Mouse (Mus musculus) CH12.LX (cell line): ENCODE measurements around the gene Tfap2a. TPM values are rescaled to one million over a fixed set of nuclear protein-coding genes. Genes with fewer than 3 reads are reported as not detected.

ENCODE experiments used
- DNase-seq: peaks from one replicate; pipeline ENCODE4 v3.0.0-alpha.2; 2013; ENCODE audit errors: extremely low read depth
- H3K27ac ChIP-seq: 2 replicates; pipeline ENCODE4 v1.5.1; 2012; ENCODE audit warnings: low read depth, mild to moderate bottlenecking, control low read depth, moderate library complexity; ENCODE audit not compliant: insufficient read depth
- H3K27me3 ChIP-seq: replicated peaks from 2 replicates; pipeline ENCODE3; 2012; ENCODE audit warnings: inconsistent platforms
- H3K36me3 ChIP-seq, 2 experiments: replicated peaks in 1 of 2; 2 replicates each; pipeline versions ENCODE3 to v1.6.1; 2012; ENCODE audit warnings: inconsistent platforms in 1 of 2, low read length in 1 of 2, mild to moderate bottlenecking in 1 of 2, mixed read lengths in 1 of 2, moderate library complexity in 1 of 2; ENCODE audit not compliant: control insufficient read depth in 1 of 2, insufficient read depth in 1 of 2
- H3K4me1 ChIP-seq, 2 experiments: 2 replicates each; pipeline ENCODE4 v1.6.1; 2012; ENCODE audit warnings: inconsistent platforms in 1 of 2, moderate library complexity in 1 of 2; ENCODE audit not compliant: insufficient read depth in 2 of 2, control insufficient read depth in 1 of 2
- H3K4me2 ChIP-seq: 2 replicates; pipeline ENCODE4 v1.6.1; 2012; ENCODE audit warnings: low read depth, mild to moderate bottlenecking, control low read depth; ENCODE audit not compliant: poor library complexity, insufficient read depth, severe bottlenecking
- H3K4me3 ChIP-seq, 3 experiments: fragments of 150-350 bp in 1 of 3; sonication (generic) in 1 of 3; replicated peaks in 1 of 3; 2 replicates each; pipeline versions ENCODE3 to v1.5.1; 2011 to 2012; ENCODE audit warnings: low read depth in 2 of 3, low read length in 2 of 3, mild to moderate bottlenecking in 2 of 3, moderate library complexity in 2 of 3, control low read depth in 1 of 3, improper control_type of control experiment in 1 of 3, inconsistent platforms in 1 of 3, mixed read lengths in 1 of 3; ENCODE audit not compliant: poor library complexity in 1 of 3
- H3K79me2 ChIP-seq: replicated peaks from 2 replicates; pipeline ENCODE4 v1.6.1; 2012; ENCODE audit warnings: mild to moderate bottlenecking, moderate library complexity; ENCODE audit not compliant: control insufficient read depth, poor library complexity, insufficient read depth, severe bottlenecking; ENCODE audit errors: extremely low read depth
- H3K9ac ChIP-seq: 2 replicates; pipeline ENCODE4 v1.6.1; 2012; ENCODE audit warnings: low read depth, mild to moderate bottlenecking, control low read depth, moderate library complexity; ENCODE audit not compliant: insufficient read depth
- H3K9me3 ChIP-seq: replicated peaks from 2 replicates; pipeline ENCODE3; 2012; ENCODE audit warnings: low read length, inconsistent platforms, mixed read lengths
- CHD2 ChIP-seq: IDR thresholded peaks from 2 replicates; pipeline ENCODE4 v1.6.1; 2011; ENCODE audit warnings: low read length, improper control_type of control experiment
- E2F4 ChIP-seq: IDR thresholded peaks from 2 replicates; pipeline ENCODE4 v1.6.1; 2011; ENCODE audit warnings: low read depth, low read length, improper control_type of control experiment; ENCODE audit not compliant: insufficient replicate concordance
- ELF1 ChIP-seq: IDR thresholded peaks from 2 replicates; pipeline ENCODE4 v1.6.1; 2014; ENCODE audit warnings: low read depth, mild to moderate bottlenecking, inconsistent platforms, low read length, improper control_type of control experiment
- EP300 ChIP-seq: IDR thresholded peaks from 2 replicates; pipeline ENCODE4 v1.6.1; 2011; ENCODE audit warnings: low read length, improper control_type of control experiment
- HCFC1 ChIP-seq: IDR thresholded peaks from 2 replicates; pipeline ENCODE4 v1.6.1; 2012; ENCODE audit warnings: low read depth, mild to moderate bottlenecking, inconsistent platforms, low read length, improper control_type of control experiment
- JUND ChIP-seq: conservative IDR thresholded peaks from 2 replicates; pipeline ENCODE4 v1.6.1; 2011; ENCODE audit warnings: low read depth, low read length, improper control_type of control experiment
- MAZ ChIP-seq: IDR thresholded peaks from 2 replicates; pipeline ENCODE4 v1.6.1; 2012; ENCODE audit warnings: low read depth, mild to moderate bottlenecking, inconsistent platforms, low read length, improper control_type of control experiment, moderate library complexity
- MEF2A ChIP-seq: IDR thresholded peaks from 2 replicates; pipeline ENCODE4 v1.6.1; 2014; ENCODE audit warnings: low read depth, mild to moderate bottlenecking, inconsistent platforms, low read length, improper control_type of control experiment, borderline replicate concordance
- PAX5 ChIP-seq: IDR thresholded peaks from 2 replicates; pipeline ENCODE4 v1.6.1; 2012; ENCODE audit warnings: low read length, inconsistent platforms, mixed read lengths
- POLR2A ChIP-seq: IDR thresholded peaks from 2 replicates; pipeline ENCODE4 v1.6.1; 2011; ENCODE audit warnings: low read depth, mild to moderate bottlenecking, improper control_type of control experiment, low read length
- POLR2AphosphoS2 ChIP-seq: IDR thresholded peaks from 2 replicates; pipeline ENCODE4 v1.6.1; 2011; ENCODE audit warnings: low read depth, low read length, improper control_type of control experiment
- RAD21 ChIP-seq: IDR thresholded peaks from 2 replicates; pipeline ENCODE4 v1.6.1; 2011; ENCODE audit warnings: low read depth, mild to moderate bottlenecking, low read length, improper control_type of control experiment, moderate library complexity
- RCOR1 ChIP-seq: conservative IDR thresholded peaks from 2 replicates; pipeline ENCODE4 v1.6.1; 2012; ENCODE audit warnings: low read depth, mild to moderate bottlenecking, inconsistent platforms, low read length, improper control_type of control experiment
- SIN3A ChIP-seq: IDR thresholded peaks from 2 replicates; pipeline ENCODE4 v1.6.1; 2012; ENCODE audit warnings: low read length, improper control_type of control experiment, inconsistent platforms
- TCF12 ChIP-seq: IDR thresholded peaks from 2 replicates; pipeline ENCODE4 v1.6.1; 2014; ENCODE audit warnings: low read depth, mild to moderate bottlenecking, inconsistent platforms, low read length, improper control_type of control experiment
- UBTF ChIP-seq: IDR thresholded peaks from 2 replicates; pipeline ENCODE4 v1.6.1; 2012; ENCODE audit warnings: low read depth, mild to moderate bottlenecking, inconsistent platforms, low read length, improper control_type of control experiment, moderate library complexity
- USF1 ChIP-seq: IDR thresholded peaks from 2 replicates; pipeline ENCODE4 v1.6.1; 2014; ENCODE audit warnings: low read depth, mild to moderate bottlenecking, inconsistent platforms, low read length, improper control_type of control experiment
- ZC3H11A ChIP-seq: IDR thresholded peaks from 2 replicates; pipeline ENCODE4 v1.6.1; 2012; ENCODE audit warnings: low read depth, mild to moderate bottlenecking, inconsistent platforms, low read length, improper control_type of control experiment
- ZKSCAN1 ChIP-seq: IDR thresholded peaks from 2 replicates; pipeline ENCODE4 v1.6.1; 2012; ENCODE audit warnings: low read depth, inconsistent platforms, low read length, improper control_type of control experiment, borderline replicate concordance
- dilution Hi-C: fragments of 300-500 bp; cut with MboI; formaldehyde crosslinking; loops from 2 replicates; pipeline ENCODE4 v1.14.3; 2020; ENCODE audit warnings: low sequenced_read_pairs; ENCODE audit not compliant: extremely low pct_unique_long_range_greater_than_20kb, extremely low pct_ligation_motif_present
- in situ Hi-C: fragments of 300-500 bp; cut with MboI; formaldehyde crosslinking; loops from 3 replicates; pipeline ENCODE4 v1.14.3; 2019; ENCODE audit warnings: low sequenced_read_pairs, low pct_ligation_motif_present, low pct_unique_long_range_greater_than_20kb, mixed read lengths
- polyA plus RNA-seq: library from polyadenylated mRNA; unstranded; fragments of >175 nt; gene quantifications from 2 replicates; pipeline ENCODE4 v1.2.1, GENCODE M21; 2012; ENCODE audit warnings: low read depth; ENCODE audit not compliant: insufficient read length
- total RNA-seq, 2 experiments: library from RNA; depleted of rRNA; stranded (reverse); fragments of 300-350 nt in 1 of 2; fragments of >200 nt in 1 of 2; gene quantifications; 2 replicates each; pipeline ENCODE4 v1.2.3; 2012 to 2014

The Tfap2a gene
- total and polyA plus RNA-seq, 3 experiments: not detected

DNA sequence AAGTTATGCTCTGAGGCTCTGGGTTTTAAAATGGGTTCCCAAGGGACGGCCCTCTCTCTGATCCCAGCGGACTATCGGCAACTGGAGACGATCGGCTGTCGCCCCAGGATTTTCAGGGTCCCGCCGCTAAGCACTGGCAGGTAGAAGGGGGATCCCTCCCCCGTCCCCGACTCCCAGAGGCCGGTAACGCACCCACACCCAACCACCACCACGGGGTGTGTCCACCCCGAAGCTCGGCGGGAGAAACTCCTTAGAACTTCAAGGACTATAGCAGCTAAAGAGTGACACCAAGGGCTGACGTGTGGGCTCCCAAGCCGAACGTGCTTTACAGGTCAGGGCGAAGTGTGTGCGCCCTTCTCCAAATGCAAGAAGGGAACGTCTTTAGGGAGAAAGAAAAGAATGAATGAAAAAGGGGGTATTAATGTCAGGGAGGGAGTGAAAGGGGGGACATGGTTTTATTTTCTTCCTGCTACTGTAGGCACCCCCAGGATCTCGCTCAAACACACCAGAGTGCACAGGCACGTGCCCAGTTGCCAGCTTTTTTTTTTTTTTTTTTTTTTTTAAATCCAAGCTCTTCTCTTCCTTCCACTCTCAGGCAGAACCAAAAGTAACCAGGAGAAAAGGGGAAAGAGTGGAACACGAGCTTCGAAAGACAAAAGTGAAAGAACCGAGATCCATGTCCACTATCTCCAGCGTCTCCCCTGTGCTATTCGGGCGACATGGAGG, 5.2 kb downstream of the Tfap2a start:
- H3K4me2 ChIP-seq: no peak overlapping the region
- no peak for DNase-seq
- no peaks in the 10 kb centered on the region for H3K4me1 ChIP-seq
- in situ Hi-C loops: no loop called here
- H3K27ac ChIP-seq: no peak overlapping the region
- no peak overlapping the region for H3K4me3 ChIP-seq
- no peaks in the 10 kb centered on the region for H3K79me2 ChIP-seq
- dilution Hi-C loops: no loop called here
- no peaks in the 10 kb centered on the region for H3K27me3 ChIP-seq
- peaks cover 59% of the 10 kb centered on the region for H3K9me3 ChIP-seq
- no peaks in the 10 kb centered on the region for H3K36me3 ChIP-seq
- no peak overlapping the region for H3K9ac ChIP-seq
- TF ChIP-seq USF1 (no peak), RCOR1 (no peak), ZKSCAN1 (no peak), POLR2AphosphoS2 (no peak), SIN3A (no peak), HCFC1 (no peak), RAD21 (no peak), UBTF (no peak), MAZ (no peak), ZC3H11A (no peak), POLR2A (no peak), PAX5 (no peak), CHD2 (no peak), ELF1 (no peak), JUND (no peak), TCF12 (no peak), MEF2A (no peak), EP300 (no peak), E2F4 (no peak)

DNA sequence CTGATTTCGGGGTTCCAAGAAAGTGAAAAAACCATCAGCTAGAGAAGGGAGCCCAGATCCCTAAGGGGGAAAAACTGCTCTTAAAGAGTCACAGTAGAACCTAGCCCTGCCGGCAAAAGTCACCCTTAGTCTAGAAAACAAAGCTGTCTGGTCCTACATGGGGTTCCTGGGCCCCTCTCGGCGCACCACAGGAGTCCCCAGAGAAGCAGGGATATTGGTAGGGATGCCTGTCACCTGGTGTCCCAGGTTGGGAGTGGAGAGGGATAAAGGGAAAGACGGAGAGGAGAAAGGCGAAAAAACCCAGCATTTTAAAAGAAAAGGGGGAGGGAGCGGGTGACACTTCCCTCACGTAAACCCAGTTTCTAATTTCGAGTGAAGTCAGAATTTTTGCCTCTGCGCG, 6.1 kb downstream of the Tfap2a start:
- dilution Hi-C loops: no loop called here
- Histone ChIP-seq H3K27me3 (no peaks in the 10 kb centered on the region), H3K4me3 (no peak overlapping the region), H3K9me3 (peaks cover 56% of the 10 kb centered on the region), H3K36me3 (no peaks in the 10 kb centered on the region), H3K4me2 (no peak overlapping the region), H3K79me2 (no peaks in the 10 kb centered on the region), H3K4me1 (no peaks in the 10 kb centered on the region), H3K27ac (no peak overlapping the region), H3K9ac (no peak overlapping the region)
- DNase-seq: no peak
- in situ Hi-C loops: no loop called here
- TF ChIP-seq ZC3H11A (no peak), POLR2AphosphoS2 (no peak)
- TF ChIP-seq, all 38 proteins: peak for 0
